Mouse (Mus musculus) frontal cortex, postnatal 25 days (tissue): Measurements from ENCODE around the gene Mrpl33.
"Not testable (repeated sequence)": the region's sequence is repeated elsewhere in the genome, so short reads cannot be mapped to it uniquely, and the experiment has no call there.

Experiments
- DNase-seq, 2 experiments: peaks; one replicate each; pipeline ENCODE4 v3.0.0; 2022; ENCODE audit warnings: low spot score in 2 of 2

Gene Mrpl33

DNA sequence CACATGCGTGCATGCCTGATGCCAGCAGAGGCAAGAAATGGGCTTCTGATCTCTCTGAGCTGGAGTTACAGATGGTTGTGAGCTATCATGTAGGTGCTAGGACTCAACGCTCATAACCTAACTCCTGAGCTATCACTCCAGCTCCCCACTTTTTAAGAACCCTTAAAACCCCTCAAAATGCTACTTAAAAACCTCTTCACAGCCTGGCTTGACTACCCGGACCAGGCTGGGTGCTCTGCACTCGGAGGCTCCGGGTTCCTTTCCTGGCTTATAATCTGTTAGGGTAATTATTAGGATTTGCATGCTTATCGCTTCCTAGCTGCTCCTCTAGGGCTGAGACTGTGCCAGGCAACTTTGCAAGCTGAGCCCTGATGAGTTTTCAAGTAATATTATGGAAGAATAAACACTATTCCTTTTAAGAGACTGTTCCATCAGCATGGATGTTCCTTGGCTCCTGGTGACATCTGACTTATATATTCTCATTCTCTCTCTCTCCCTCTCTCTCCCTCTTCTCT is 752 bp downstream of the Mrpl33 start:
- no peak for DNase-seq

DNA sequence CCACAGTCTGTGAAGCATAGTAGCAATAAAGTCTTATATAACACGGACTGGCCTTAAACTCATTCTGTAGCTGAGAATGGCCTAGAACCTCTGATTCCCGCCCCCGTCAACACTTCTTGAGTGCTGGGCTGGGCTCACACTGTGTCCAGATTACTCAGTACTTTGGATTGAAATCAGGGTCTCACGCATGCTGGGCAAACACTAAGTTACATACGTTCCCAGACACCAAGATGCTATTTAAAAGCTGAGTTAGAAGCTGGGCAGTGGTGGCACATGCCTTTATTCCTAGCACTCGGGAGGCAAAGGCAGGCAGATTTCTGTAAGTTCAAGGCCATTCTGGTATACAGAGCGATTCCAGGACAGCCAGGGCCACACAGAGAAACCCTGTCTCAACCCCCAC is 1.4 kb downstream of the Mrpl33 start:
- DNase-seq: no peak

- no peak for DNase-seq
These were observed 1.8 kb downstream of the Mrpl33 start for GRCm38 (mm10) chr5:31598579-31598978.

DNA sequence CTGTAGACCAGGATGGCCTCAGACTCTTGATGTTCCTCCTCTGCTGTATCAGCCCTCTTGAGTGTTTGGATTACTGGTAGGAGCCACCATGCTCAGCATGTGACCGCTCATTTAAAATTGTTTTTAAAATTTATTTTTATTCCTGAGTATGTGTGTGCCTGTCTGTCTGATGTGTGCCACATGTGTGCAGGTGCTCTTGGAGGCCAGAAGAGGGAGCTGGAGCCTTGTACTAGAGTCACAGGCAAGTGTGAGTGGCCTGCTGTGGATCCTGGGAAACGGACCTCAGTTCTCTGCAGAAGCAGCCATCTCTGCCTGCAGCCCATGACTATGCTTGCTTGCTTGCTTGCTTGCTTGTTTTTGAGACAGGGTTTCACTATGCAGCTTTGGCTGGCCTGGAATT is 2.4 kb downstream of the Mrpl33 start:
- DNase-seq: no peak

DNA sequence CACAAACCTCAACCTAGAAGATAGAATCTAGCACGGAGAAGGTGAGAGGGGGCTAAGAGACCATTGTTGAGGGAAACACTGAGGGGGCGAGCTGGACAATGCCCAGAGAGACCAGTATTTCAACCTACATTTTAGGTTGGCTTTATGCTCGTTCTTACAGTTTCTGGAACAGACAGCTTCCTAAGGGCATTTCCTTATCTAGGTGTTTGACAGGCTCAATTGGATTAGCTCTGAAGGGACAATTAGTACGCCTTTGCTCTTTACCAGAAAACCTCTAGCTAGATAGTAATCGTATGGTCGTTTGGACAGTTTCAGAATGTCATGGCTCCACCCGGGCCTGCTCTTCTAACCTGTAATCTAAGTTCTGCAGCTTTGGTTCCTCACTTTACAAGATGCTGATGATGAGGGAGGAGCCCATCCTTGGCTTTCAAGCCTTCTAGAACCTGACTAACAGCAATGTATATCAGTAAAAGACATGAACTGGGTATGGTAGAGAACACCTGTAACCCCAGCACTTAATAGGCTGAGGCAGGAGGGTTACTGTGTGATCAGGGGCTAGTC is 4.5 kb downstream of the Mrpl33 start:
- DNase-seq: no peak

DNA sequence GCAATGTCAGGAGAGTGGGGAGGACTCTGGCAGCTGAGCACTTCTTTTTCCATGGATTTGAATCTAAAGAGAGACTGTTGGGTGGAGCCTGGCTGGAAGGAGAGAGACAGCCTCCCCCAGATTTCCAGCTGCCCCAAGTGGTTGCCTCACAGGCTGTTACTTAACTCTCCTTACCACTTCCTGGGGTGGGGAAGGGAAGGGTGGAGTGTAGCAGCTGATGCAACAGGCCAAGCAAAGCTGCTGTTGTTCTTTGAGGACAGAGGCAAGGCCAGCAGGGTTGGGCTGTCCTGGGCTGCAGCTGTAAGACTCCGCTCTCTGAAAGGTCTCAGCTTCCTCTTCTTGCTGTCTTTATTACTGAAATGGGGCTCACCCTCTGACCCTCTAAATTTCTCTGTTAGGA is 5.6 kb downstream of the Mrpl33 start:
- DNase-seq: peak in 1 of 2 experiments; percentile 15

DNA sequence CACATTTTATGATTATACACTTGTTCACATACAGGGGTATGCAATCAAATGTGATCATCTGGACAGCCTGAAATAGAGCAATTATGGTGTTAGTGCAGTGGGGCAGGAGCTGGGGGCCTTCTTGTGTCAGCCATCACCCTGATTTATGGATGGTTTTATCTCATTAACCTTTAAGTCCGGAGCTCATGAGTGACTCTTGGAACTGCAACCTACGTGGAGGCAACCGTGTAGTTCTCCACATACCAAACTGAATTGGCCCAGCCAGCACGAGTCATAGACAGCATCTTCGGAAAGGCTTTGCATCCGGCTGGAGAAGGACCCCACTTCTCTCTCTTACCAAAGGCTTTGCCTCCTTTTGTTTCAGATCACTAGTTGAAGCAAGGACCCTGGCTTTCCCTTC is 7.0 kb downstream of the Mrpl33 start:
- no peak for DNase-seq

DNA sequence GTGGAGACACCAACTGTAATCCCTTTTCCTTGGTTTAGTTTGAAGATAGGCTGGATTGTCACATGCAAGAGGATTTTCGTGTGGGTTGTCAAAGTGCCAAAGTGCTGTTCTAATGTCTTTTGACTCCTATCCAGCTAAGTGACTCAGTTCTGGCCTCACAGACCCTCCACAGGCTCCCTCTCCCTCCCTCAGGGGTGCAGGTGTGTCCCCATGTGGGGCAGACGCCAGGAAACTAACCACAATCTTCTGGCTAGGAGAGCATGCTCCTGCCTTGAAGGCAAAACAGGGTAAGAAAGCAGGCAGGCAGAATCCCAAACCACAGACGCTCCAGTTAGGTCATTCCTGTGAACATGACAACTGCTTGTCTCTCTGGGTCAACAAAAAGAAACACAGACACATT is 9.4 kb downstream of the Mrpl33 start:
- DNase-seq: no peak

GRCm38 (mm10) chr5:31610376-31611086 is 13.8 kb downstream of the Mrpl33 start:
- no peak for DNase-seq

GRCm38 (mm10) chr5:31611186-31611585 is 14.5 kb downstream of the Mrpl33 start:
- no peak for DNase-seq

DNA sequence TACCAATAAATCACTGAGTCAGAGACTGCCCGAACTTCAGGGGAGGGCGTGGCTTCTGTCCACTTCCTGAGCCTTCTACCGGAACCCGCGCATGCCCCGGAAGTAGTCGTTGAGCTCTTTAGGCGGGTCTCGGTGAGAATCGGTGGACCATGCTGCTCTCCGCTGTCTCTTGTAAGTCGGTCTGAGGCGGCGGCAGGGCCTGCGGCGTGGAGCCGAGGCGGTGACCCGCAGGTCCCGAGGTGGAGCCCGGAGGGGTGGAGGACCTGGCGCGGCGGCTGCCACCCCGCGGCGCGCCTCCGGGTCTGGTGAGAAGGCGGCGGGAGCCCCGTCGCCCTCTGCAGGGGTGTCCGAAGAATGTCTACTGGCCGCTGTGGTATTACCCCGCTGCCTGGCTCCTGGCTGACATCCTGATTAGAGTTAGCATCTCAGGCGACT is 17.1 kb downstream of the Mrpl33 start:
- peak; percentile 56 to 70 for DNase-seq

DNA sequence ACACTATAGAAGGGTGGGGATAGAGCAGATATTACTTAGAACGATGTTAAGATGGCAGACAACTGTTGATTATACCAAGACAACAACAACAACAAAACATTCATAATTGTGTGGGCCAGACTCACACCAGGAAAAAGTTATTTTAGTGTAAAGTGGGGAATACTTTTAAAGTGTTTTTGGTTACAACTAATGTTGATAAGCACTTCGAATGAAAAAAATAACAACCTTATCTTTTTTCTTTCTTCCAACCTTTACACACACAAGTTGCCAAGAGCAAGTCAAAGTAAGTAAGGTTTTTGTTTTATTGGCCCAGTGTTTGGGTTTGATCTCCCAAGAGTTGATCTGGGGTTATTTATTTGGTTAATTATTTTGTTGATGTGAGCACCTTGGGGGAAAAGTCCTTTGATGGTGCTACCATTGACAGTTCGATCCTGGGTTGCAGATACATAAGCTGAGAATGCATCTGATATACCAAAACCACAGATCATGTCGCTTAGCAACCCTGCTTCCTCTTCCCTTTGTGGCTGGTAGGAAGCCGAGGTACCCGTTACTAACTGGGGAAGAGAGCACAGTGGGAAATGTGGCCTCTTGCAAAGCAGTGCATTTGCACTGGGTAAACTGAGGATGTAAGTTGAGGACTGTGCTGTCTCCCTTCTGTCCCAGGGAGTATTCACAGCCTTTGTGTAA is 17.7 kb downstream of the Mrpl33 start:
- DNase-seq: no peak

DNA sequence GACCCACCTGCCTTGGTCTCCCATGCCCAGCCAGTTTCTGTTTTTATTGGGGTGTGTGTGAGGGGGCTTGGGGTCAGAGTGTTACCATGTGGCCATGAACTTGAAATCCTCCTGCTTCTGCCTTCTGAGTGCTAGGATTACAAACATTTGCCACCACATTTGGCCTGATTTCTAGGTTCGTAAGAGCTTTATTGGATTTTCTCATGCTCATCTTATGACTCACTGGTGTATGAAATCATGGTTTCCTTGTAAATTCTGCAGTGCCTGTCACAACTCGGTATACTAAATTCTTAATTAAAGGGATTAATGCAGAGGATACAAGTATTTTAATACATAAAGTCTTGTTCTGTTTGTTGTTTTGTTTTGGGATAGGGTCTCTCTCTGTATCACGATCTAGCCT is 23.6 kb downstream of the Mrpl33 start:
- no peak for DNase-seq

GRCm38 (mm10) chr5:31627117-31627516 is 30.4 kb downstream of the Mrpl33 start:
- no peak for DNase-seq

DNA sequence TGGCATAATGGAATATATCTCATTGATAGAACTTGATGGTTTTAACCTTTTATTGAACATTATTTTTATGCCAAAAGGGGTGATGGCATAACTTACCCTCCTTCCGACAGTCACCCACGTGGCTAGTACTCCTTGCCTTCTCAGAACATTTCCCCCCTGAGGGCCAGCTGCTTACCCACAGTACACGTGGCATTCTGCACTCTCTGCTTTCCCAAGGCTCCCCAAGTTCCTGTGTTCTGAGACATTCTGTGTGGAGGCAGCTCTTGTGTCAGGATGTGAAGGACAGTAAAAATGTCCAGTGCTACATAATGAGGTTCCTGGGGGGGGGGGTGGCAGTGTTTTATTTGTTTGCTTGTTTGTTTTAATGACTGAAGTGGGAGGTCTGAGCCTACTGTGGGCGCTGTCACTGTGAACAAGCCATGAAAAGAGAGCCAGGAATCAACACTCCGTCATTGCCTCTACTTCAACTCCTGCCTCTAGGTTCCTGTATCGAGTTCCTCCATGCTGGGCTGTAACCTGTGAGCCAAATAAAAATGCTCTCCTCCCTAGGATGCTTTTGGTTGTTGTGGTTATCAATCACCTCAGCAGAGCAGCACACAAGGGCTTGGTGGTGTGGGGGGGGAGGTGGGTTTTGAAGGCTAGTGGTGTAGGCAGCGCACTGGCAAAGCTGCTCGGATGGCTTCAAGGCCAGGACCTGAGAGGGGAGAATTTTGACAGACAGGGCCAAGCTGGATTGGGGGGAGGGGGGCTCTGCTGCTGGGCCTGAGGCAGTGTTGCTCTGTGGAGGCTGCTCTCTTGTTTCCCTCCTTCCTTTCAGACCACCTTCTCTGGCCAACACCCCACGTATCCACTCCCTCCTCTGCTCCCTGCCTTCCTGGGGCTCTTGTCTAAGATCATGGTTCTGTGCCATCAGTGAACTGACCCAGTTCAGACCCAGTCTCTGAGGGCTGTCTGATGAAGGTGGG is 31.1 kb downstream of the Mrpl33 start:
- DNase-seq: no peak

- no peak for DNase-seq
These were observed 31.8 kb downstream of the Mrpl33 start for GRCm38 (mm10) chr5:31628555-31628954.

GRCm38 (mm10) chr5:31630064-31630463 is 33.3 kb downstream of the Mrpl33 start:
- DNase-seq: no peak

DNA sequence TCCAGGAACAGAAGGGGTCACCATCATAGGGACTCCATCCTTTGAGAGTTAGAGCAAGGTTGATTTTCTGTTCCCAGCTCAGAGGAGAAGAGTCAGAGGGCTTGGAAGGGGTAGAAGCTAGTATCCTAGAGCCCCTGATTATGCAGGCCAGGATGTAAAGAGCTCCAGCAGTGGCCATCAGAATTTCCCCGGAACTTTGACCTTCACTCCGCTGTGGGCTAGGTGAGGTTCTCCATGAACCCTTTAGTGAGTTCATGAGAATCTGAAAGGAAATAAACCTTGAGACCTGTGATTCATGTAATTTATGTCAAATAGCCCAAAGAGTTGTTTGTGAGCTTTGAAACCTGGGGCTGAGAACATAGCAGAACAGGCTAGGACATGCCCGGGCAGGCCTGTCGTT is 34.4 kb downstream of the Mrpl33 start:
- DNase-seq: not testable (repeated sequence)

DNA sequence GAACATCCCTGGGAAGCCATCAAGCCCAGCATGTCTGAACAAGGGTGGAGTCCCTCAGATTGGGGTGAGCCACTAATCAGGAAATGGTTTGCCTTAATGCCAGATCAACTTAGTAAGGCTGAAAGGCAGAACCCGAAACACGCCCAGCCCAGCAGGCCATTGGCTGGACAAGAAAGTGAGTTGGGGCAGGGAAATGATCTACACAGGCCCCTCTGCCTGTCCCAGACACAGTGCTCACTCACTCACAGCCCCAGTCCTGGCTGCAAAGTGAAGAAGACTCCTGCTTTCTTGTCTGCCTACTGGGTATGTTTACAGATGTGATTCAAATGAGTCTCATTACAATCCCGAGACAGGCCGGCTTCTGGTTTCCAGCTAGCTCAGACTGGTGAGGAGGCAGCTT is 37.4 kb downstream of the Mrpl33 start:
- DNase-seq: no peak

DNA sequence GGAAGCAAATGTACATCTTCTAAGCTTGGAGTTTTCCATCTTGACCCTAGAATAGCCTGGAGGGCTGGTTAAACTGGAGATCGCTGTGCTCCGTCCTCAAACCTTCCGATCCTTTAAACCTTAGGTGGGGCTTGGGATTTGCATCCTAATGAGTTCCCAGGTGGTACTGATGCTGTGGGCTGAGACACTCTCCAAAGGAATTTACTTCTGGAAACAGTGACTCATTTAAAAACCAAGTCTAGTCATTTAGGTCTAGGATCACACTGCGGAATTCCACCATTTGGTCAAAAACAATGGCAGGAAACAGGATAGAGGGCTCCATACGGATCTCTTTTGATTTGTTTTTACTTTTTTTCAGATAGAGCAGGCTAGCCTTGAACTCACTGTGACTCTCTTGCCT is 37.9 kb downstream of the Mrpl33 start:
- no peak for DNase-seq

GRCm38 (mm10) chr5:31636636-31637253 is 40.0 kb downstream of the Mrpl33 start:
- DNase-seq: no peak
